Mouse (Mus musculus) megakaryocyte-erythroid progenitor cell, adult 5 weeks (primary cell): Measurements from ENCODE around the gene Insm1. TPM values are rescaled to one million over a fixed set of nuclear protein-coding genes. Genes with fewer than 3 reads are reported as not detected.

ENCODE experiments used
- polyA plus RNA-seq: library from polyadenylated mRNA; stranded (reverse); fragments of >175 nt; gene quantifications from 2 replicates; pipeline ENCODE4 v1.2.3, GENCODE M21; 2012

Insm1 gene
- polyA plus RNA-seq, result 0.39 and 0.41 TPM in 2 replicates

GRCm38 (mm10) chr2:146221076-146221928 is at the start of gene Insm1:
Gene Insm1 (plus strand): TSS chr2:146221921.

